Mouse (Mus musculus): ENCODE results near the gene Upf2.

GRCm38 (mm10) chr2:6049018-6049417 lies 97.7 kb downstream of the Upf2 start:
- TF ChIP-seq CTCF (IDR thresholded peaks at IDR 0.05; ENCODE audit: extremely low read depth, insufficient read depth, insufficient read length, insufficient replicate concordance) (no peak), POLR2A (IDR thresholded peaks at IDR 0.05; ENCODE audit: low read depth, low read length) (no peak)

Measured in spleen, adult 2 months (tissue).